Mouse (Mus musculus) G1E (cell line): ENCODE data around the gene Psmb9. TPM values are rescaled to one million over a fixed set of nuclear protein-coding genes. Genes with fewer than 3 reads are reported as not detected.
A peak's percentile ranks its signal among the peaks of the same experiment; 100 is the strongest.

Experiments used
- ATAC-seq: 2 replicates; pipeline ENCODE4 v1.8.0; 2016; ENCODE audit warnings: mild to moderate bottlenecking; ENCODE audit not compliant: insufficient number of reproducible peaks, poor library complexity, low FRiP score, severe bottlenecking; ENCODE audit errors: extremely low read depth
- DNase-seq: peaks from one replicate; pipeline ENCODE4 v3.0.0; 2012; ENCODE audit warnings: low spot score
- H3K27me3 ChIP-seq: 2 replicates; pipeline ENCODE4 v1.6.1; 2012; ENCODE audit warnings: mild to moderate bottlenecking, low read length, inconsistent platforms; ENCODE audit not compliant: insufficient read depth
- H3K36me3 ChIP-seq: replicated peaks from 2 replicates; pipeline ENCODE3; 2012; ENCODE audit warnings: mild to moderate bottlenecking, inconsistent platforms
- H3K4me1 ChIP-seq: 2 replicates; pipeline ENCODE4 v1.6.1; 2012; ENCODE audit warnings: low read depth, low read length, inconsistent platforms, mixed read lengths; ENCODE audit not compliant: insufficient read depth
- H3K4me3 ChIP-seq: 2 replicates; pipeline ENCODE4 v1.5.1; 2012; ENCODE audit warnings: low read depth, mild to moderate bottlenecking, inconsistent platforms, low read length, moderate library complexity, mixed read lengths
- H3K9me3 ChIP-seq: replicated peaks from 2 replicates; pipeline ENCODE4 v1.6.1; 2012; ENCODE audit warnings: inconsistent platforms
- CTCF ChIP-seq: IDR thresholded peaks from 2 replicates; pipeline ENCODE4 v1.5.1; 2012; ENCODE audit warnings: low read depth, low read length, inconsistent platforms, mixed read lengths
- GATA1 ChIP-seq: IDR thresholded peaks from 2 replicates; pipeline ENCODE4 v1.6.1; 2012; ENCODE audit warnings: borderline replicate concordance, low read length, inconsistent platforms, mixed read lengths
- GATA2 ChIP-seq: IDR thresholded peaks from 2 replicates; pipeline ENCODE4 v1.6.1; 2012; ENCODE audit warnings: low read depth, low read length, inconsistent platforms, borderline replicate concordance
- POLR2AphosphoS5 ChIP-seq: IDR thresholded peaks from 2 replicates; pipeline ENCODE4 v1.6.1; 2012; ENCODE audit warnings: low read depth, low read length, inconsistent platforms; ENCODE audit not compliant: insufficient replicate concordance
- TAL1 ChIP-seq: conservative IDR thresholded peaks from 2 replicates; pipeline ENCODE4 v1.6.1; 2012; ENCODE audit warnings: low read depth, low read length, inconsistent platforms, mixed read lengths
- polyA plus RNA-seq: library from polyadenylated mRNA; stranded (reverse); fragments of >175 nt; gene quantifications from 2 replicates; pipeline ENCODE4 v1.2.3, GENCODE M21; 2012
- total RNA-seq, 2 experiments: library from RNA; stranded (forward) in 1 of 2; stranded (reverse) in 1 of 2; fragments of 200-1000 nt in 1 of 2; fragments of >200 nt in 1 of 2; fragmentation: Nextera tagmentation in 1 of 2; gene quantifications; 2 replicates each; pipeline ENCODE4 v1.2.3; 2014 to 2017

Gene Psmb9
- total and polyA plus RNA-seq, 3 experiments: 1.9 to 3.7 TPM; not detected in 1

DNA sequence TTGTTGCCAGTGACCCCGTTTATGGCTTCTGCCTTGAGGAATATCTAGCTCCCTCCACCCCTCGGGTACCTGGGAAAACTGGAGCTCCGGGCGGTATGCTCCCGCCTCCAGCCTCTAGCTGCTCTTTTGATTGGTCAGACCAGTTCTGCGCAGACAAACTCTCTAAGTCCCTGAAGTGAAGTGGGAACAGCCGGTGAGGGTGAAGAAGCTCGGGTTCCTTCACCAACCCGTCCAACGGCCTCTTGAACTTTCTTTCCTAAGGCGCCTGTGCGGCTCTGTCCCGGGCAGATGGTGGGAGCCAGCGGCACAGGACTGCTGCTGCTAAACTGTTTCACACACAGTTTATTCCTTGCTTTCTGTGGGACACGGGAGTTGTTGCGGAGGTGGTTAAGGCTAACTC, 48.1 kb downstream of the Psmb9 start:
- no peak overlapping the region for H3K4me3 ChIP-seq
- no peak for ATAC-seq
- peaks cover 66% of the 10 kb centered on the region for H3K27me3 ChIP-seq

DNA sequence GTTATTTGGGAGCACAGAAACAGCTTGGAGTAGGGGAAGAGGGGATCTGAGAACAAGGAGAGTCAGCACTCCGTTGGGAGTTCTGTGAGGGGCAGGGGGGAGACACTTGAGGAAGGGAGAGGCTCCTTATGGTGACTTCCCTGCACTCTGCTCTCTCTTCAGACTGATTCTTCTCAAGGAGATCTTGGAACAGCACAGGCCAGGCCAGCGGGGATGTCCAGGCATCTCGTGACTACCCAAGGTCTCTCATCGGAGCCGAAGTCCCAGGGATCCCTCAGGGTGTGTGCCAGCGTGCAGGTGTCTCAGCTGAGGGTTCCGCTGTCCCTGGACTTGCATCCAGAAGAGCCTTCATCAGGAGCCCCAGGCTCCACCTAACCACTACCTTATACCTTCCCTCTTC, 48.9 kb downstream of the Psmb9 start:
- H3K27me3 ChIP-seq: peaks cover 71% of the 10 kb centered on the region
- no peak overlapping the region for H3K4me3 ChIP-seq
- DNase-seq (no peak), ATAC-seq (no peak)
- H3K9me3 ChIP-seq: no peaks in the 10 kb centered on the region
- TF ChIP-seq POLR2AphosphoS5 (no peak), TAL1 (no peak), GATA2 (no peak), GATA1 (no peak), CTCF (no peak)
- H3K36me3 ChIP-seq: no peaks in the 10 kb centered on the region
- H3K4me1 ChIP-seq: peaks cover 21% of the 10 kb centered on the region

More for the DNA sequence above, 48.1 kb downstream of the Psmb9 start:
- H3K9me3 ChIP-seq: no peaks in the 10 kb centered on the region
- DNase-seq: no peak
- TF ChIP-seq CTCF (no peak), GATA2 (no peak), POLR2AphosphoS5 (no peak), GATA1 (no peak), TAL1 (no peak)
- no peaks in the 10 kb centered on the region for H3K36me3 ChIP-seq
- peaks cover 18% of the 10 kb centered on the region for H3K4me1 ChIP-seq

- H3K27me3 ChIP-seq: peaks cover 73% of the 10 kb centered on the region
- TF ChIP-seq GATA1 (no peak), TAL1 (no peak), CTCF (no peak), POLR2AphosphoS5 (no peak), GATA2 (no peak)
- ATAC-seq: no peak
Measured at GRCm38 (mm10) chr17:34137601-34138000, 50.0 kb downstream of the Psmb9 start.

GRCm38 (mm10) chr17:34135297-34136224, 52.0 kb downstream of the Psmb9 start:
- DNase-seq (peak; percentile 92), ATAC-seq (peak; percentile 98)
- Histone ChIP-seq H3K9me3 (no peaks in the 10 kb centered on the region), H3K27me3 (peaks cover 66% of the 10 kb centered on the region), H3K4me1 (peaks cover 15% of the 10 kb centered on the region), H3K4me3 (peak overlapping the region; percentile 60; the same call in 1 of the 2 replicates), H3K36me3 (no peaks in the 10 kb centered on the region)
- TF ChIP-seq POLR2AphosphoS5: no peak
- TF ChIP-seq CTCF: peak; percentile 97
- TF ChIP-seq GATA1: no peak
- no peak for TF ChIP-seq GATA2
- no peak for TF ChIP-seq TAL1

More at GRCm38 (mm10) chr17:34137601-34138000, 50.0 kb downstream of the Psmb9 start:
- Histone ChIP-seq H3K9me3 (no peaks in the 10 kb centered on the region), H3K4me1 (peaks cover 15% of the 10 kb centered on the region), H3K4me3 (no peak overlapping the region), H3K36me3 (no peaks in the 10 kb centered on the region)
- no peak for DNase-seq

DNA sequence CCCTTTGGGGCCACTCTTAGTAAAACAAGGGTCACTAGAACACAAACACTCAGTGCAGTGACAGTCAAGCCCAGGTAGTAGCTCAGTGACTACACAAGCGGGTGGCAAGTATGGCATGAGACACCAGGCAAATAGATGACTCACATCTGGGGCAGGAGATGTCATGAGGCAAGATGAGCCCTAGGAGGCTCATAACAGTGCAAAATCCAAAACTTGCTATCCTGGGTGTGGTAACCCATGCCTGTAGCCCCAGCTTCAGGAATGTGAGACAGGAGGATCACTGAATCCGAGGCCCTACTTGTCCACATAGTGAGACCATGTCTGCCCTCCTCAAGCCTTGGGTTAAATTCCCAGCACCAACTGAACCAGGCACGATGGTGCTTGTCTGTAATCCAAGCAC, 53.1 kb downstream of the Psmb9 start:
- ATAC-seq: no peak
- Histone ChIP-seq H3K9me3 (no peaks in the 10 kb centered on the region), H3K4me1 (peaks cover 22% of the 10 kb centered on the region), H3K27me3 (peaks cover 56% of the 10 kb centered on the region), H3K36me3 (peaks cover under 1% of the 10 kb centered on the region), H3K4me3 (no peak overlapping the region)
- no peak for TF ChIP-seq GATA1
- no peak for TF ChIP-seq POLR2AphosphoS5
- no peak for TF ChIP-seq TAL1
- no peak for TF ChIP-seq CTCF
- TF ChIP-seq GATA2: no peak
- DNase-seq: no peak

DNA sequence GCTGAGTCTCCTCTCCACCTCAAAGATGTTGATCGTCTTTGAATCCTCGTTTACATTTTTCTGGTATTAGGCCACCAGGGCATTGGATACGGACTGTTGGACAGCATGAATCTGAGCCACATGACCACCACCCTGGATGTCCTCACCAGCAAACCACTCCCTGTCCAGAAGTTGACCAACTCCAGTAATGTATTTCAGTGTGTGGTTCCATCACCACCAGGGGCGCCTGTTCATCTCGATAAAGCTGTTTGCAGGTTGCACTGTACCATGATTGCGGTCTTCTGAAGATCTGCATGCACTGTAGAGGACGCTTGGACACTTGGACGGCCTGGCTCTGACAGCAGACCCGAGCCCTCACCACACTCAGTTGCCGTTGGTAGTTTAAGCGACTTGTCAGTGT, 54.3 kb downstream of the Psmb9 start:
- peaks cover 11% of the 10 kb centered on the region for H3K36me3 ChIP-seq
- DNase-seq (no peak), ATAC-seq (no peak)
- H3K9me3 ChIP-seq: no peaks in the 10 kb centered on the region
- peaks cover 44% of the 10 kb centered on the region for H3K27me3 ChIP-seq
- H3K4me1 ChIP-seq: peaks cover 33% of the 10 kb centered on the region
- no peak overlapping the region for H3K4me3 ChIP-seq
- no peak for TF ChIP-seq GATA1
- TF ChIP-seq CTCF: no peak

Other genes starting within 250 kb of the Psmb9 start
Only the 20 nearest of the 27 such genes appear.
- gene H2-K1, start 187.4 kb downstream of the Psmb9 start, total RNA-seq (2014; fragmentation: Nextera tagmentation): not detected in 2 replicates
- 0.16 and 0.23 TPM in 2 replicates for gene H2-K1, start 187.4 kb downstream of the Psmb9 start, total RNA-seq (2017)
- gene H2-K1, start 187.4 kb downstream of the Psmb9 start, polyA plus RNA-seq: 0.58 and 0.74 TPM in 2 replicates
- gene Ring1, start 163.1 kb downstream of the Psmb9 start, total RNA-seq (2014; fragmentation: Nextera tagmentation): 8.4 and 9.7 TPM in 2 replicates
- gene Ring1, start 163.1 kb downstream of the Psmb9 start, total RNA-seq (2017): 10.9 and 13.1 TPM in 2 replicates
- 46.4 and 59.9 TPM in 2 replicates for gene Ring1, start 163.1 kb downstream of the Psmb9 start, polyA plus RNA-seq
- gene H2-Ke6, start 159.7 kb downstream of the Psmb9 start, total RNA-seq (2014; fragmentation: Nextera tagmentation): 77.5 and 87.1 TPM in 2 replicates
- gene H2-Ke6, start 159.7 kb downstream of the Psmb9 start, total RNA-seq (2017): 44.7 and 45.9 TPM in 2 replicates
- gene H2-Ke6, start 159.7 kb downstream of the Psmb9 start, polyA plus RNA-seq: 58.6 and 78.0 TPM in 2 replicates
- gene Slc39a7, start 156.1 kb downstream of the Psmb9 start, total RNA-seq (2014; fragmentation: Nextera tagmentation): 16.9 and 17.5 TPM in 2 replicates
- gene Slc39a7, start 156.1 kb downstream of the Psmb9 start, total RNA-seq (2017): 58.0 and 60.1 TPM in 2 replicates
- gene Slc39a7, start 156.1 kb downstream of the Psmb9 start, polyA plus RNA-seq: 66.0 and 98.1 TPM in 2 replicates
- gene Rxrb, start 156.0 kb downstream of the Psmb9 start, total RNA-seq (2014; fragmentation: Nextera tagmentation): 27.7 and 29.7 TPM in 2 replicates
- gene Rxrb, start 156.0 kb downstream of the Psmb9 start, total RNA-seq (2017): 30.5 and 34.7 TPM in 2 replicates
- gene Rxrb, start 156.0 kb downstream of the Psmb9 start, polyA plus RNA-seq: 175 and 211 TPM in 2 replicates
- 0.45 and 0.92 TPM in 2 replicates for gene Col11a2, start 148.3 kb downstream of the Psmb9 start, total RNA-seq (2014; fragmentation: Nextera tagmentation)
- gene Col11a2, start 148.3 kb downstream of the Psmb9 start, total RNA-seq (2017): 0.58 and 1.6 TPM in 2 replicates
- gene Col11a2, start 148.3 kb downstream of the Psmb9 start, polyA plus RNA-seq: 1.9 and 2.3 TPM in 2 replicates
- not detected in 2 replicates for gene H2-Oa, start 95.4 kb downstream of the Psmb9 start, total RNA-seq (2014; fragmentation: Nextera tagmentation)
- 0.11 TPM in 1 of 2 replicates, not detected in the other for gene H2-Oa, start 95.4 kb downstream of the Psmb9 start, total RNA-seq (2017)
- not detected in 2 replicates for gene H2-Oa, start 95.4 kb downstream of the Psmb9 start, polyA plus RNA-seq
- gene H2-DMa, start 68.2 kb downstream of the Psmb9 start, total RNA-seq (2014; fragmentation: Nextera tagmentation): 11.0 and 16.1 TPM in 2 replicates
- 2.8 and 3.8 TPM in 2 replicates for gene H2-DMa, start 68.2 kb downstream of the Psmb9 start, total RNA-seq (2017)
- gene H2-DMa, start 68.2 kb downstream of the Psmb9 start, polyA plus RNA-seq: 0.62 and 1.3 TPM in 2 replicates
- 336 and 447 TPM in 2 replicates for gene Brd2, start 65.1 kb downstream of the Psmb9 start, total RNA-seq (2014; fragmentation: Nextera tagmentation)
- gene Brd2, start 65.1 kb downstream of the Psmb9 start, total RNA-seq (2017): 214 and 244 TPM in 2 replicates
- 198 and 298 TPM in 2 replicates for gene Brd2, start 65.1 kb downstream of the Psmb9 start, polyA plus RNA-seq
- gene H2-DMb2, start 44.5 kb downstream of the Psmb9 start, total RNA-seq (2014; fragmentation: Nextera tagmentation): not detected in 2 replicates
- not detected in 2 replicates for gene H2-DMb2, start 44.5 kb downstream of the Psmb9 start, total RNA-seq (2017)
- not detected in 2 replicates for gene H2-DMb2, start 44.5 kb downstream of the Psmb9 start, polyA plus RNA-seq
- gene H2-DMb1, start 34.7 kb downstream of the Psmb9 start, total RNA-seq (2014; fragmentation: Nextera tagmentation): not detected in 2 replicates
- gene H2-DMb1, start 34.7 kb downstream of the Psmb9 start, total RNA-seq (2017): 0.41 and 0.44 TPM in 2 replicates
- gene H2-DMb1, start 34.7 kb downstream of the Psmb9 start, polyA plus RNA-seq: 0.06 and 0.10 TPM in 2 replicates
- gene Tap1, start 211 bp downstream of the Psmb9 start, total RNA-seq (2014; fragmentation: Nextera tagmentation): 6.5 and 6.8 TPM in 2 replicates
- gene Tap1, start 211 bp downstream of the Psmb9 start, total RNA-seq (2017): 7.2 and 11.0 TPM in 2 replicates
- gene Tap1, start 211 bp downstream of the Psmb9 start, polyA plus RNA-seq: 7.4 and 7.6 TPM in 2 replicates
- gene Psmb8, start 10.0 kb upstream of the Psmb9 start, total RNA-seq (2014; fragmentation: Nextera tagmentation): not detected in 2 replicates
- gene Psmb8, start 10.0 kb upstream of the Psmb9 start, total RNA-seq (2017): 0.06 and 0.11 TPM in 2 replicates
- 0.15 and 0.25 TPM in 2 replicates for gene Psmb8, start 10.0 kb upstream of the Psmb9 start, polyA plus RNA-seq
- gene Tap2, start 15.8 kb upstream of the Psmb9 start, total RNA-seq (2014; fragmentation: Nextera tagmentation): 7.8 and 8.7 TPM in 2 replicates
- 12.0 and 13.4 TPM in 2 replicates for gene Tap2, start 15.8 kb upstream of the Psmb9 start, total RNA-seq (2017)
- 56.4 and 58.9 TPM in 2 replicates for gene Tap2, start 15.8 kb upstream of the Psmb9 start, polyA plus RNA-seq
- gene H2-Ob, start 51.1 kb upstream of the Psmb9 start, total RNA-seq (2014; fragmentation: Nextera tagmentation): not detected in 2 replicates
- 0.11 TPM in 1 of 2 replicates, not detected in the other for gene H2-Ob, start 51.1 kb upstream of the Psmb9 start, total RNA-seq (2017)
- gene H2-Ob, start 51.1 kb upstream of the Psmb9 start, polyA plus RNA-seq: not detected in 2 replicates
- gene H2-Ab1, start 69.9 kb upstream of the Psmb9 start, total RNA-seq (2014; fragmentation: Nextera tagmentation): not detected in 2 replicates
- gene H2-Ab1, start 69.9 kb upstream of the Psmb9 start, total RNA-seq (2017): 0.27 and 0.29 TPM in 2 replicates
- 0.07 and 0.11 TPM in 2 replicates for gene H2-Ab1, start 69.9 kb upstream of the Psmb9 start, polyA plus RNA-seq
- not detected in 2 replicates for gene H2-Aa, start 100.1 kb upstream of the Psmb9 start, total RNA-seq (2014; fragmentation: Nextera tagmentation)
- gene H2-Aa, start 100.1 kb upstream of the Psmb9 start, total RNA-seq (2017): 0.06 TPM in 1 of 2 replicates, not detected in the other
- not detected in 2 replicates for gene H2-Aa, start 100.1 kb upstream of the Psmb9 start, polyA plus RNA-seq
- gene H2-Eb1, start 118.1 kb upstream of the Psmb9 start, total RNA-seq (2014; fragmentation: Nextera tagmentation): not detected in 2 replicates
- 0.12 TPM in 1 of 2 replicates, not detected in the other for gene H2-Eb1, start 118.1 kb upstream of the Psmb9 start, total RNA-seq (2017)
- not detected in 2 replicates for gene H2-Eb1, start 118.1 kb upstream of the Psmb9 start, polyA plus RNA-seq
- gene H2-Eb2, start 137.9 kb upstream of the Psmb9 start, total RNA-seq (2014; fragmentation: Nextera tagmentation): not detected in 2 replicates
- 0.05 and 0.06 TPM in 2 replicates for gene H2-Eb2, start 137.9 kb upstream of the Psmb9 start, total RNA-seq (2017)
- gene H2-Eb2, start 137.9 kb upstream of the Psmb9 start, polyA plus RNA-seq: not detected in 2 replicates
- not detected in 2 replicates for gene Btnl2, start 167.1 kb upstream of the Psmb9 start, total RNA-seq (2014; fragmentation: Nextera tagmentation)
- gene Btnl2, start 167.1 kb upstream of the Psmb9 start, total RNA-seq (2017): 0.05 TPM in 1 of 2 replicates, not detected in the other
- gene Btnl2, start 167.1 kb upstream of the Psmb9 start, polyA plus RNA-seq: not detected in 2 replicates